Mouse (Mus musculus) splenic B cell, adult 2 months (primary cell): Measurements from ENCODE around the gene Tagln.

Experiments
- DNase-seq: peaks from one replicate; pipeline ENCODE4 v3.0.0-alpha.2; 2011; ENCODE audit warnings: low read depth, low spot score
- H3K27me3 ChIP-seq: 2 replicates; pipeline ENCODE4 v1.6.1; 2012; ENCODE audit warnings: mild to moderate bottlenecking, low read length, moderate library complexity, mixed read lengths; ENCODE audit not compliant: control insufficient read depth, poor library complexity, insufficient read depth, severe bottlenecking
- H3K36me3 ChIP-seq: 2 replicates; pipeline ENCODE4 v1.6.1; 2012; ENCODE audit warnings: mild to moderate bottlenecking, low read length, moderate library complexity, mixed read lengths; ENCODE audit not compliant: control insufficient read depth, poor library complexity, insufficient read depth, severe bottlenecking

Tagln gene

GRCm38 (mm10) chr9:45905196-45905595, 30.7 kb downstream of the Tagln start:
- H3K36me3 ChIP-seq = 0 out of 2 replicates have a peak, but pooled peaks cover 2% of the 10 kb centered on the region
- H3K27me3 ChIP-seq = no peaks in the 10 kb centered on the region
- no peak for DNase-seq

- no peaks in the 10 kb centered on the region for H3K27me3 ChIP-seq
- peaks cover 11% of the 10 kb centered on the region for H3K36me3 ChIP-seq
- DNase-seq = no peak
These were observed 42.2 kb downstream of the Tagln start for GRCm38 (mm10) chr9:45893681-45894080.
